Mouse (Mus musculus) cerebellum, adult 2 months (tissue): Measurements from ENCODE around the gene Acrbp.

Experiments used
- CTCF ChIP-seq: fragments of 200-500 bp; IDR thresholded peaks from 2 replicates; pipeline ENCODE4 v1.5.1; 2011; ENCODE audit warnings: low read depth, mild to moderate bottlenecking, control low read depth, low read length, moderate library complexity, borderline replicate concordance; ENCODE audit not compliant: insufficient read depth
- POLR2A ChIP-seq: fragments of 200-500 bp; IDR thresholded peaks from 2 replicates; pipeline ENCODE4 v1.6.1; 2011; ENCODE audit warnings: low read length, control low read depth, borderline replicate concordance; ENCODE audit not compliant: insufficient read depth

- TF ChIP-seq CTCF (no peak), POLR2A (no peak)
These were observed 45.8 kb upstream of the Acrbp start for GRCm38 (mm10) chr6:125003706-125004105.
